Mouse (Mus musculus): Measurements from ENCODE around the gene Zswim2. TPM values are rescaled to one million over a fixed set of nuclear protein-coding genes. Genes with fewer than 3 reads are reported as not detected.
"Not testable (repeated sequence)": the region's sequence is repeated elsewhere in the genome, so short reads cannot be mapped to it uniquely, and the experiment has no call there.

Zswim2 gene
- polyA plus RNA-seq (2017; shearing (Covaris generic)): not detected

- ATAC-seq: peak; percentile 61
Observed at GRCm38 (mm10) chr2:83940931-83941361, at the start of gene Zswim2. TSS of gene Zswim2 (minus strand) at chr2:83941228.

GRCm38 (mm10) chr2:83990253-83990652 is 49.2 kb upstream of the Zswim2 start, which contains the start of gene Gm13691:
TSS of gene Gm13691 (plus strand) at chr2:83990553.
- not testable (repeated sequence) for ATAC-seq

GRCm38 (mm10) chr2:83984443-83984842 is 43.4 kb upstream of the Zswim2 start, which contains the start of gene Gm13697:
TSS of gene Gm13697 (plus strand) at chr2:83984743.
- not testable (repeated sequence) for ATAC-seq

- not testable (repeated sequence) for ATAC-seq
Observed at GRCm38 (mm10) chr2:83978633-83979032, 37.6 kb upstream of the Zswim2 start, which contains the start of gene Gm13694. TSS of gene Gm13694 (plus strand) at chr2:83978933.

- ATAC-seq: not testable (repeated sequence)
Observed at GRCm38 (mm10) chr2:83972823-83973222, 31.8 kb upstream of the Zswim2 start, which contains the start of gene Gm13696. TSS of gene Gm13696 (plus strand) at chr2:83973123.

GRCm38 (mm10) chr2:83967013-83967412 is 26.0 kb upstream of the Zswim2 start, which contains the start of gene Gm13695:
TSS of gene Gm13695 (plus strand) at chr2:83967313.
- not testable (repeated sequence) for ATAC-seq

- ATAC-seq: not testable (repeated sequence)
Observed at GRCm38 (mm10) chr2:83961203-83961602, 20.2 kb upstream of the Zswim2 start, which contains the start of gene Gm13693. TSS of gene Gm13693 (plus strand) at chr2:83961503.

GRCm38 (mm10) chr2:83955393-83955792 is 14.4 kb upstream of the Zswim2 start, which contains the start of gene Gm13698:
TSS of gene Gm13698 (plus strand) at chr2:83955693.
- not testable (repeated sequence) for ATAC-seq

GRCm38 (mm10) chr2:83941792-83942191 is 764 bp upstream of the Zswim2 start:
- no peak for ATAC-seq

GRCm38 (mm10) chr2:83941378-83941777 is 350 bp upstream of the Zswim2 start:
- ATAC-seq: peak; percentile 43

- ATAC-seq: peak; percentile 97
Observed at GRCm38 (mm10) chr2:83929478-83930088, 11.4 kb downstream of the Zswim2 start.

GRCm38 (mm10) chr2:83901896-83902540 is 39.0 kb downstream of the Zswim2 start:
- no peak for ATAC-seq

- no peak for ATAC-seq
Observed at GRCm38 (mm10) chr2:83893701-83894100, 47.3 kb downstream of the Zswim2 start.

- no peak for ATAC-seq
Observed at GRCm38 (mm10) chr2:83883850-83884420, 57.1 kb downstream of the Zswim2 start.

Other genes with a start within 250 kb of the Zswim2 start
- 10 to 100 TPM; 44.3 to 71.5 TPM for gene Itgav, start 216.8 kb downstream of the Zswim2 start, polyA plus RNA-seq (2017; shearing (Covaris generic))
- under 1 TPM; 0.20 to 0.65 TPM for gene Fam171b, start 128.6 kb downstream of the Zswim2 start, polyA plus RNA-seq (2017; shearing (Covaris generic))
- gene Gm13698, start 14.5 kb upstream of the Zswim2 start, polyA plus RNA-seq (2017; shearing (Covaris generic)): not detected
- not detected for gene Gm13693, start 20.3 kb upstream of the Zswim2 start, polyA plus RNA-seq (2017; shearing (Covaris generic))
- gene Gm13695, start 26.1 kb upstream of the Zswim2 start, polyA plus RNA-seq (2017; shearing (Covaris generic)): not detected
- not detected for gene Gm13696, start 31.9 kb upstream of the Zswim2 start, polyA plus RNA-seq (2017; shearing (Covaris generic))
- not detected for gene Gm13694, start 37.7 kb upstream of the Zswim2 start, polyA plus RNA-seq (2017; shearing (Covaris generic))
- gene Gm13697, start 43.5 kb upstream of the Zswim2 start, polyA plus RNA-seq (2017; shearing (Covaris generic)): not detected
- not detected for gene Gm13691, start 49.3 kb upstream of the Zswim2 start, polyA plus RNA-seq (2017; shearing (Covaris generic))

Measured in activated CD4-positive, CD25-positive, alpha-beta regulatory T cell, adult 4 months (primary cell).